In the genomic region with DNA sequence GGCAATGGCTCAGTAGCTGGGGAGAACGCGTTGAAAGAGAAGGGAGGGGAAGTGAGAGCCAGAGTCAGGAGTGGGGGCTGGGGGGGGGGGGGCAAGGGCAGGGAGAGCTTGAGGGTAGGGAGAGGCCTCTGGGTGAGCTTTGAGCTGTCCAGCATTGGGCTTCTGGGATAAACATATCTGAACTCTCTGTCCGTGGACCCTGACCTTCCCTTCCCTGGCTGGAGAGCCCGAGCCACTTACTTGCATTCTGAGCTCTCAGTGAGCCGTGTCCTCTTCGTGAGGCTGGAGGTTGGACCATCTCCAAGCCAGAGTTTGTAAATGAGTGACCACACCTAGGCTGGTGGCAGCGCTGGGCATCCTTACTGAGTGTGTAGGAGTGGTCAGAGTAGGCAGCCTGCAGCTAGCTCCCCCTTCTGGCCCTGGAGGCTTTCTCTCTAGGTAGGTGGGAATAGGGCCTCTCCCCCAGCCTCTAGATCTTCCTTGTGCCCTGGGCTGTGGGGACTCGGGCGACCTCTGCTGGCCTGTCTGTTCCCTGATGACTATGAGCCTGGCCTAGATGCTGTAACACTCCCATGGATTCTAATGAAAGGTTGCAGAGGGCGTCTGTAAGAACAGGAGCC, we compare ENCODE assay signal across 8 mouse cellular contexts. TPM values are rescaled to one million over a fixed set of nuclear protein-coding genes. Genes with fewer than 3 reads are reported as not detected.
DNase-seq lines count a peak whose midpoint lies in the region; ATAC-seq and TF ChIP-seq lines count a peak whose summit lies in the region.

No protein-coding gene starts in this region.

- peaks cover 50% of the 10 kb centered on the region; the same call in 1 of the 2 replicates for H3K36me3 ChIP-seq in intestine, postnatal 0 days (ENCODE audit: control insufficient read depth, insufficient read depth)
- no peaks in the 10 kb centered on the region for H3K36me3 ChIP-seq in limb, embryonic 10.5 days
- H3K36me3 ChIP-seq in midbrain, embryonic 12.5 days, result no peaks in the 10 kb centered on the region

- peak; percentile 59 for TF ChIP-seq CTCF in cortical plate, adult 2 months (IDR thresholded peaks at IDR 0.05; ENCODE audit: extremely low read depth, insufficient read depth, low read length)
- peak; percentile 83 for TF ChIP-seq CTCF in intestine, postnatal 0 days (IDR thresholded peaks at IDR 0.05; ENCODE audit: low read depth)

- 24% methylated on average over 10 of the region's 10 CpGs for WGBS in intestine, postnatal 0 days
- 39% methylated on average over 10 of the region's 10 CpGs for WGBS in limb, embryonic 10.5 days
- WGBS in midbrain, embryonic 12.5 days, result 31% methylated on average over 10 of the region's 10 CpGs

- no peaks in the 10 kb centered on the region for H3K4me1 ChIP-seq in cortical plate, adult 2 months (ENCODE audit: control insufficient read depth, insufficient read depth, low read length)
- peaks cover 6% of the 10 kb centered on the region; the same call in 1 of the 2 replicates for H3K4me1 ChIP-seq in intestine, postnatal 0 days (replicated peaks; ENCODE audit: control insufficient read depth, insufficient read depth, low read length)
- H3K4me1 ChIP-seq in limb, embryonic 10.5 days, result 0 out of 2 replicates have a peak, but pooled peaks cover 3% of the 10 kb centered on the region
- 0 out of 2 replicates have a peak, but pooled peaks cover 2% of the 10 kb centered on the region for H3K4me1 ChIP-seq in midbrain, embryonic 12.5 days

- ATAC-seq in activated CD4-positive, CD25-positive, alpha-beta regulatory T cell, adult 4 months, result peak; percentile 53
- peak; percentile 58 for ATAC-seq in intestine, postnatal 0 days
- peak; percentile 87 for ATAC-seq in midbrain, embryonic 12.5 days (ENCODE audit: low FRiP score, low read depth)

- intact Hi-C loops in gastrocnemius, postnatal 14 days (cut with DNase I; ENCODE audit: low total_unique reads), result loop anchor here (5.0 kb wide), 1 partner anchor 180 kb away; no protein-coding TSS in a partner anchor

- DNase-seq in 3T3-L1 (ENCODE audit: low read depth, low spot score), result peak; percentile 36
- DNase-seq in gastrocnemius, postnatal 14 days, result peak; percentile 45
- DNase-seq in limb, embryonic 10.5 days (ENCODE audit: low spot score), result peak; percentile 73
- DNase-seq in spleen, postnatal 36 days (ENCODE audit: low spot score in 2 of 2), result peak; percentile 44 to 46

- no peak overlapping the region for H3K9ac ChIP-seq in intestine, postnatal 0 days (ENCODE audit: low read depth, low read length)
- no peak overlapping the region for H3K9ac ChIP-seq in midbrain, embryonic 12.5 days (replicated peaks)

- H3K4me2 ChIP-seq in intestine, postnatal 0 days (replicated peaks; ENCODE audit: low read depth), result no peak overlapping the region
- H3K4me2 ChIP-seq in midbrain, embryonic 12.5 days (replicated peaks), result no peak overlapping the region

- H3K27ac ChIP-seq in cortical plate, adult 2 months (ENCODE audit: insufficient read depth, low read length), result no peak overlapping the region
- H3K27ac ChIP-seq in intestine, postnatal 0 days (ENCODE audit: low read depth, low read length), result peak overlapping the region; percentile 50; the same call in 1 of the 2 replicates
- H3K27ac ChIP-seq in limb, embryonic 10.5 days, result no peak overlapping the region
- no peak overlapping the region for H3K27ac ChIP-seq in midbrain, embryonic 12.5 days (replicated peaks)

- no peaks in the 10 kb centered on the region for H3K27me3 ChIP-seq in intestine, postnatal 0 days (replicated peaks; ENCODE audit: control insufficient read depth, insufficient read depth, low read length)
- H3K27me3 ChIP-seq in limb, embryonic 10.5 days (ENCODE audit: low read depth, poor library complexity, severe bottlenecking), result no peaks in the 10 kb centered on the region
- no peaks in the 10 kb centered on the region for H3K27me3 ChIP-seq in midbrain, embryonic 12.5 days

- no peaks in the 10 kb centered on the region for H3K9me3 ChIP-seq in intestine, postnatal 0 days (ENCODE audit: control insufficient read depth)
- H3K9me3 ChIP-seq in limb, embryonic 10.5 days (replicated peaks), result no peaks in the 10 kb centered on the region
- no peaks in the 10 kb centered on the region for H3K9me3 ChIP-seq in midbrain, embryonic 12.5 days

- TF ChIP-seq POLR2A in cortical plate, adult 2 months (IDR thresholded peaks at IDR 0.05; ENCODE audit: extremely low read depth, insufficient read depth, low read length), result no peak

- no peak overlapping the region for H3K4me3 ChIP-seq in cortical plate, adult 2 months (ENCODE audit: insufficient read depth, low read length)
- no peak overlapping the region for H3K4me3 ChIP-seq in intestine, postnatal 0 days (ENCODE audit: low read depth, low read length)
- H3K4me3 ChIP-seq in limb, embryonic 10.5 days, result no peak overlapping the region
- H3K4me3 ChIP-seq in midbrain, embryonic 12.5 days, result no peak overlapping the region

RNA-seq across cellular contexts. Expression of gene Slc6a19, which starts 12.3 kb away (rescaled TPM):
- polyA plus RNA-seq in activated CD4-positive, CD25-positive, alpha-beta regulatory T cell, adult 4 months (2017; shearing (Covaris generic)), result under 1 TPM in 1 of 2 experiments, not detected in 1; 0.26 TPM
- polyA plus RNA-seq in cortical plate, adult 2 months (2012; rRNA removed), result 0.28 and 0.79 TPM in 2 replicates
- total RNA-seq in gastrocnemius, postnatal 14 days (2021), result under 1 TPM in 1 of 2 experiments, not detected in 1; 0.12 TPM
- polyA plus RNA-seq in intestine, postnatal 0 days (2015; fragmentation: Nextera tagmentation; extraction: Ambion mirVana), result 110 and 119 TPM in 2 replicates
- not detected in 2 replicates for polyA plus RNA-seq in limb, embryonic 10.5 days (2016; fragmentation: Nextera tagmentation; extraction: Ambion mirVana)
- polyA plus RNA-seq in midbrain, embryonic 12.5 days (2016; fragmentation: Nextera tagmentation; extraction: Ambion mirVana), result 0.15 TPM in 1 of 2 replicates, not detected in the other

RNA-seq across cellular contexts. Expression of gene Slc6a18, which starts 14.5 kb away (rescaled TPM):
- polyA plus RNA-seq in activated CD4-positive, CD25-positive, alpha-beta regulatory T cell, adult 4 months (2017; shearing (Covaris generic)), result not detected
- polyA plus RNA-seq in cortical plate, adult 2 months (2012; rRNA removed), result 0.02 TPM in 1 of 2 replicates, not detected in the other
- under 1 TPM; 0.16 to 0.62 TPM for total RNA-seq in gastrocnemius, postnatal 14 days (2021)
- 0.04 and 0.20 TPM in 2 replicates for polyA plus RNA-seq in intestine, postnatal 0 days (2015; fragmentation: Nextera tagmentation; extraction: Ambion mirVana)
- polyA plus RNA-seq in limb, embryonic 10.5 days (2016; fragmentation: Nextera tagmentation; extraction: Ambion mirVana), result not detected in 2 replicates
- not detected in 2 replicates for polyA plus RNA-seq in midbrain, embryonic 12.5 days (2016; fragmentation: Nextera tagmentation; extraction: Ambion mirVana)

RNA-seq across cellular contexts. Expression of gene Slc12a7, which starts 40.5 kb away (rescaled TPM):
- polyA plus RNA-seq in activated CD4-positive, CD25-positive, alpha-beta regulatory T cell, adult 4 months (2017; shearing (Covaris generic)), result 10 to 100 TPM; 30.3 to 34.9 TPM
- polyA plus RNA-seq in cortical plate, adult 2 months (2012; rRNA removed), result 5.8 and 6.0 TPM in 2 replicates
- 1 to 10 TPM; 4.5 to 5.2 TPM for total RNA-seq in gastrocnemius, postnatal 14 days (2021)
- 12.9 and 13.4 TPM in 2 replicates for polyA plus RNA-seq in intestine, postnatal 0 days (2015; fragmentation: Nextera tagmentation; extraction: Ambion mirVana)
- 49.5 and 59.6 TPM in 2 replicates for polyA plus RNA-seq in limb, embryonic 10.5 days (2016; fragmentation: Nextera tagmentation; extraction: Ambion mirVana)
- polyA plus RNA-seq in midbrain, embryonic 12.5 days (2016; fragmentation: Nextera tagmentation; extraction: Ambion mirVana), result 38.7 and 39.0 TPM in 2 replicates

Comparison
In these comparisons a context has a peak if more than half of its experiments do, and no peak if none do; other contexts are left out.
1. RNA of gene Slc6a19, which starts 12.3 kb away (polyA plus RNA-seq): 110 to 119 TPM in intestine, postnatal 0 days; 0.28 to 0.79 TPM in cortical plate, adult 2 months, 0.26 TPM in activated CD4-positive, CD25-positive, alpha-beta regulatory T cell, adult 4 months, 0.15 TPM in midbrain, embryonic 12.5 days and not detected in limb, embryonic 10.5 days; every median in the first group is over 10 times any median in the second.
2. Peak in every context shown above with its lines, with median percentiles within 50 percentile points of each other: DNase-seq and ATAC-seq.